Mouse (Mus musculus): ENCODE results near the gene Ttc7b. TPM values are rescaled to one million over a fixed set of nuclear protein-coding genes. Genes with fewer than 3 reads are reported as not detected.

The Ttc7b gene
- polyA plus RNA-seq, 2 experiments, result 1.3 to 3.5 TPM

GRCm38 (mm10) chr12:100316094-100316493 lies 204.5 kb downstream of the Ttc7b start:
- no peak for DNase-seq (ENCODE audit: low read depth in 3 of 3, low spot score in 3 of 3)
- WGBS (ENCODE audit: insufficient replicate concordance), result 70% methylated on average over 9 of the region's 9 CpGs
- H3K9ac ChIP-seq (replicated peaks), result no peak overlapping the region

GRCm38 (mm10) chr12:100315119-100315885 lies 205.3 kb downstream of the Ttc7b start:
- Histone ChIP-seq H3K4me1 (replicated peaks; ENCODE audit: control insufficient read depth in 2 of 2, insufficient read depth in 2 of 2, low read length in 1 of 2) (no peaks in the 10 kb centered on the region), H3K27ac (no peak overlapping the region), H3K9me3 (ENCODE audit: control insufficient read depth, low read length) (no peaks in the 10 kb centered on the region), H3K4me3 (ENCODE audit: insufficient read depth in 1 of 2, low read depth in 2 of 2, low read length in 2 of 2) (no peak overlapping the region), H3K36me3 (replicated peaks; ENCODE audit: control insufficient read depth, insufficient read depth, low read depth) (no peaks in the 10 kb centered on the region), H3K4me2 (ENCODE audit: low read depth) (no peak overlapping the region), H3K9ac (replicated peaks) (no peak overlapping the region), H3K27me3 (ENCODE audit: control insufficient read depth, insufficient read depth, low read length) (no peaks in the 10 kb centered on the region)
- ATAC-seq (ENCODE audit: insufficient read depth) (no peak), DNase-seq (ENCODE audit: low read depth in 3 of 3, low spot score in 3 of 3) (no peak)
- 73% methylated on average over 8 of the region's 8 CpGs for WGBS (ENCODE audit: insufficient replicate concordance)
- no peak for TF ChIP-seq EP300 (IDR thresholded peaks at IDR 0.05; ENCODE audit: low read depth)
- TF ChIP-seq CTCF (IDR thresholded peaks at IDR 0.05; ENCODE audit: low read depth), result no peak

More at GRCm38 (mm10) chr12:100316094-100316493, 204.5 kb downstream of the Ttc7b start:
- H3K27me3 ChIP-seq (ENCODE audit: control insufficient read depth, insufficient read depth, low read length), result no peaks in the 10 kb centered on the region
- H3K36me3 ChIP-seq (replicated peaks; ENCODE audit: control insufficient read depth, insufficient read depth, low read depth), result no peaks in the 10 kb centered on the region
- no peaks in the 10 kb centered on the region for H3K9me3 ChIP-seq (ENCODE audit: control insufficient read depth, low read length)
- no peak for TF ChIP-seq EP300 (IDR thresholded peaks at IDR 0.05; ENCODE audit: low read depth)
- no peak for TF ChIP-seq CTCF (IDR thresholded peaks at IDR 0.05; ENCODE audit: low read depth)
- no peak overlapping the region for H3K4me3 ChIP-seq (ENCODE audit: insufficient read depth in 1 of 2, low read depth in 2 of 2, low read length in 2 of 2)
- no peaks in the 10 kb centered on the region for H3K4me1 ChIP-seq (replicated peaks; ENCODE audit: control insufficient read depth in 2 of 2, insufficient read depth in 2 of 2, low read length in 1 of 2)
- no peak overlapping the region for H3K27ac ChIP-seq
- no peak for ATAC-seq (ENCODE audit: insufficient read depth)
- H3K4me2 ChIP-seq (ENCODE audit: low read depth), result no peak overlapping the region

- ATAC-seq (ENCODE audit: insufficient read depth) (no peak), DNase-seq (ENCODE audit: low read depth in 3 of 3, low spot score in 3 of 3) (no peak)
- Histone ChIP-seq H3K9ac (replicated peaks) (no peak overlapping the region), H3K36me3 (replicated peaks; ENCODE audit: control insufficient read depth, insufficient read depth, low read depth) (no peaks in the 10 kb centered on the region), H3K9me3 (ENCODE audit: control insufficient read depth, low read length) (no peaks in the 10 kb centered on the region), H3K4me3 (ENCODE audit: insufficient read depth in 1 of 2, low read depth in 2 of 2, low read length in 2 of 2) (no peak overlapping the region), H3K27me3 (ENCODE audit: control insufficient read depth, insufficient read depth, low read length) (no peaks in the 10 kb centered on the region), H3K4me2 (ENCODE audit: low read depth) (no peak overlapping the region), H3K4me1 (replicated peaks; ENCODE audit: control insufficient read depth in 2 of 2, insufficient read depth in 2 of 2, low read length in 1 of 2) (no peaks in the 10 kb centered on the region), H3K27ac (no peak overlapping the region)
- TF ChIP-seq EP300 (IDR thresholded peaks at IDR 0.05; ENCODE audit: low read depth), result no peak
- TF ChIP-seq CTCF (IDR thresholded peaks at IDR 0.05; ENCODE audit: low read depth), result no peak
- 72% methylated on average over 12 of the region's 12 CpGs for WGBS (ENCODE audit: insufficient replicate concordance)
These were observed 206.7 kb downstream of the Ttc7b start for GRCm38 (mm10) chr12:100313785-100314375.

- Histone ChIP-seq H3K27ac (no peak overlapping the region), H3K27me3 (ENCODE audit: control insufficient read depth, insufficient read depth, low read length) (no peaks in the 10 kb centered on the region), H3K4me3 (ENCODE audit: insufficient read depth in 1 of 2, low read depth in 2 of 2, low read length in 2 of 2) (no peak overlapping the region), H3K9ac (replicated peaks) (no peak overlapping the region), H3K4me1 (replicated peaks; ENCODE audit: control insufficient read depth in 2 of 2, insufficient read depth in 2 of 2, low read length in 1 of 2) (no peaks in the 10 kb centered on the region), H3K36me3 (replicated peaks; ENCODE audit: control insufficient read depth, insufficient read depth, low read depth) (no peaks in the 10 kb centered on the region), H3K9me3 (ENCODE audit: control insufficient read depth, low read length) (no peaks in the 10 kb centered on the region), H3K4me2 (ENCODE audit: low read depth) (no peak overlapping the region)
- ATAC-seq (ENCODE audit: insufficient read depth), result no peak
- DNase-seq (ENCODE audit: low read depth in 3 of 3, low spot score in 3 of 3), result no peak
- 61% methylated on average over 6 of the region's 6 CpGs for WGBS (ENCODE audit: insufficient replicate concordance)
- TF ChIP-seq EP300 (IDR thresholded peaks at IDR 0.05; ENCODE audit: low read depth), result no peak
- no peak for TF ChIP-seq CTCF (IDR thresholded peaks at IDR 0.05; ENCODE audit: low read depth)
These were observed 207.4 kb downstream of the Ttc7b start for GRCm38 (mm10) chr12:100313209-100313608.

Data from liver, embryonic 14.5 days (tissue).